Mouse (Mus musculus) embryonic facial prominence, embryonic 15.5 days (tissue): ENCODE data around the gene S100a9. TPM values are rescaled to one million over a fixed set of nuclear protein-coding genes. Genes with fewer than 3 reads are reported as not detected.

Experiments
- ATAC-seq: fragments of 200-750 bp; cut with Nextera tagmentation; 2 replicates; pipeline ENCODE4 v1.8.0; 2017; ENCODE audit warnings: low read depth, moderate TSS enrichment; ENCODE audit not compliant: insufficient number of reproducible peaks, low FRiP score, low TSS enrichment
- H3K27ac ChIP-seq: fragments of 300-500 bp; sonication (generic); replicated peaks from 2 replicates; pipeline ENCODE4 v1.5.1; 2015; ENCODE audit warnings: mild to moderate bottlenecking, inconsistent platforms
- H3K27me3 ChIP-seq: fragments of 300-500 bp; sonication (generic); 2 replicates; pipeline ENCODE4 v1.6.1; 2015; ENCODE audit warnings: inconsistent platforms
- H3K36me3 ChIP-seq: fragments of 300-500 bp; sonication (generic); 2 replicates; pipeline ENCODE4 v1.6.1; 2015; ENCODE audit warnings: mild to moderate bottlenecking, inconsistent platforms
- H3K4me1 ChIP-seq: fragments of 300-500 bp; sonication (generic); 2 replicates; pipeline ENCODE4 v1.6.1; 2015; ENCODE audit warnings: inconsistent platforms
- H3K4me2 ChIP-seq: fragments of 300-500 bp; sonication (generic); replicated peaks from 2 replicates; pipeline ENCODE4 v1.6.1; 2015; ENCODE audit warnings: mild to moderate bottlenecking, inconsistent platforms
- H3K4me3 ChIP-seq: fragments of 300-500 bp; sonication (generic); replicated peaks from 2 replicates; pipeline ENCODE4 v1.5.1; 2015; ENCODE audit warnings: mild to moderate bottlenecking, inconsistent platforms
- H3K9ac ChIP-seq: fragments of 300-500 bp; sonication (generic); 2 replicates; pipeline ENCODE4 v1.6.1; 2015; ENCODE audit warnings: inconsistent platforms
- H3K9me3 ChIP-seq: fragments of 300-500 bp; sonication (generic); replicated peaks from 2 replicates; pipeline ENCODE4 v1.6.1; 2016; ENCODE audit warnings: inconsistent platforms
- WGBS: fragments of 180-500 bp; shearing (Covaris S2); methylation state at CpG from one replicate; pipeline ENCODE4 v1.1.7; 2015; 5-methylcytosine and 5-hydroxymethylcytosine counted together
- polyA plus RNA-seq: library from polyadenylated mRNA; unstranded; fragments of >200 nt; fragmentation: Nextera tagmentation; extraction: Ambion mirVana; gene quantifications from 2 replicates; pipeline ENCODE4 v1.2.1, GENCODE M21; 2015

Gene S100a9
- polyA plus RNA-seq, result 22.1 TPM in 2 replicates

- Histone ChIP-seq H3K4me2 (no peak within 1 kb of the TSS), H3K27me3 (no peaks in the 10 kb centered on the region), H3K36me3 (no peaks in the 10 kb centered on the region), H3K4me3 (no peak within 1 kb of the TSS), H3K9ac (no peak within 1 kb of the TSS), H3K4me1 (no peaks in the 10 kb centered on the region), H3K27ac (no peak within 1 kb of the TSS), H3K9me3 (no peaks in the 10 kb centered on the region)
- no peak for ATAC-seq
- 49% methylated on average over 3 of the region's 3 CpGs for WGBS
Observed at GRCm38 (mm10) chr3:90695613-90696012, at the start of gene S100a9. S100a9 (minus strand) TSS chr3:90695721.

- Histone ChIP-seq H3K36me3 (no peaks in the 10 kb centered on the region), H3K27ac (no peak within 1 kb of the TSS), H3K4me2 (no peak within 1 kb of the TSS), H3K4me1 (no peaks in the 10 kb centered on the region), H3K9ac (no peak within 1 kb of the TSS), H3K4me3 (no peak within 1 kb of the TSS), H3K27me3 (no peaks in the 10 kb centered on the region), H3K9me3 (no peaks in the 10 kb centered on the region)
- 80% methylated on average over 3 of the region's 3 CpGs for WGBS
- no peak for ATAC-seq
Observed at GRCm38 (mm10) chr3:90726606-90727005, 31.1 kb upstream of the S100a9 start, which contains the start of gene Pglyrp4. Pglyrp4 (plus strand) TSS chr3:90726906.

- 46% methylated on average over 12 of the region's 12 CpGs for WGBS
- no peak overlapping the region for H3K4me3 ChIP-seq
- no peak overlapping the region for H3K27ac ChIP-seq
- H3K4me1 ChIP-seq, result no peaks in the 10 kb centered on the region
- peak; percentile 11; the same call in 1 of the 2 replicates for ATAC-seq
- no peaks in the 10 kb centered on the region for H3K36me3 ChIP-seq
- H3K9ac ChIP-seq, result no peak overlapping the region
- no peak overlapping the region for H3K4me2 ChIP-seq
- H3K9me3 ChIP-seq, result no peaks in the 10 kb centered on the region
- no peaks in the 10 kb centered on the region for H3K27me3 ChIP-seq
Observed at GRCm38 (mm10) chr3:90709591-90710460, 14.3 kb upstream of the S100a9 start.

GRCm38 (mm10) chr3:90708523-90709202 lies 13.1 kb upstream of the S100a9 start:
- Histone ChIP-seq H3K9ac (no peak overlapping the region), H3K27me3 (no peaks in the 10 kb centered on the region), H3K4me3 (no peak overlapping the region), H3K36me3 (no peaks in the 10 kb centered on the region), H3K9me3 (no peaks in the 10 kb centered on the region), H3K27ac (no peak overlapping the region), H3K4me1 (no peaks in the 10 kb centered on the region), H3K4me2 (no peak overlapping the region)
- 26% methylated on average over 4 of the region's 4 CpGs for WGBS
- ATAC-seq, result no peak

GRCm38 (mm10) chr3:90702244-90702643 lies 6.7 kb upstream of the S100a9 start:
- no peaks in the 10 kb centered on the region for H3K4me1 ChIP-seq
- H3K4me2 ChIP-seq, result no peak overlapping the region
- no peak overlapping the region for H3K27ac ChIP-seq
- H3K27me3 ChIP-seq, result no peaks in the 10 kb centered on the region
- H3K4me3 ChIP-seq, result no peak overlapping the region
- H3K36me3 ChIP-seq, result no peaks in the 10 kb centered on the region
- no peak for ATAC-seq
- H3K9ac ChIP-seq, result no peak overlapping the region
- 94% methylated on average over 2 of the region's 2 CpGs for WGBS
- H3K9me3 ChIP-seq, result no peaks in the 10 kb centered on the region

GRCm38 (mm10) chr3:90693496-90693895 lies 2.0 kb downstream of the S100a9 start:
- H3K36me3 ChIP-seq, result no peaks in the 10 kb centered on the region
- H3K4me1 ChIP-seq, result no peaks in the 10 kb centered on the region
- no peaks in the 10 kb centered on the region for H3K9me3 ChIP-seq
- H3K4me3 ChIP-seq, result no peak overlapping the region
- H3K9ac ChIP-seq, result no peak overlapping the region
- no peak for ATAC-seq
- 80% methylated on average over 2 of the region's 2 CpGs for WGBS
- H3K4me2 ChIP-seq, result no peak overlapping the region
- H3K27ac ChIP-seq, result no peak overlapping the region
- H3K27me3 ChIP-seq, result no peaks in the 10 kb centered on the region

GRCm38 (mm10) chr3:90686835-90687234 lies 8.7 kb downstream of the S100a9 start:
- ATAC-seq, result no peak
- Histone ChIP-seq H3K4me3 (no peak overlapping the region), H3K27me3 (no peaks in the 10 kb centered on the region), H3K36me3 (no peaks in the 10 kb centered on the region), H3K4me2 (no peak overlapping the region), H3K9me3 (no peaks in the 10 kb centered on the region), H3K4me1 (no peaks in the 10 kb centered on the region), H3K27ac (no peak overlapping the region), H3K9ac (no peak overlapping the region)
- 77% methylated on average over 2 of the region's 2 CpGs for WGBS

GRCm38 (mm10) chr3:90683929-90684328 lies 11.6 kb downstream of the S100a9 start:
- 85% methylated on average over 3 of the region's 3 CpGs for WGBS
- Histone ChIP-seq H3K27me3 (no peaks in the 10 kb centered on the region), H3K4me2 (no peak overlapping the region), H3K9ac (no peak overlapping the region), H3K27ac (no peak overlapping the region), H3K9me3 (no peaks in the 10 kb centered on the region), H3K36me3 (no peaks in the 10 kb centered on the region), H3K4me3 (no peak overlapping the region), H3K4me1 (no peaks in the 10 kb centered on the region)
- no peak for ATAC-seq

GRCm38 (mm10) chr3:90678656-90679055 lies 16.9 kb downstream of the S100a9 start:
- H3K27ac ChIP-seq, result no peak overlapping the region
- ATAC-seq, result no peak
- H3K4me3 ChIP-seq, result no peak overlapping the region
- no peak overlapping the region for H3K4me2 ChIP-seq
- 61% methylated on average over 3 of the region's 3 CpGs for WGBS
- no peak overlapping the region for H3K9ac ChIP-seq
- no peaks in the 10 kb centered on the region for H3K9me3 ChIP-seq
- no peaks in the 10 kb centered on the region for H3K36me3 ChIP-seq
- H3K4me1 ChIP-seq, result no peaks in the 10 kb centered on the region
- H3K27me3 ChIP-seq, result no peaks in the 10 kb centered on the region

- 0 out of 2 replicates have a peak, but pooled peaks cover 2% of the 10 kb centered on the region for H3K27me3 ChIP-seq
- no peaks in the 10 kb centered on the region for H3K9me3 ChIP-seq
- H3K27ac ChIP-seq, result no peak within 1 kb of the TSS
- H3K4me1 ChIP-seq, result no peaks in the 10 kb centered on the region
- ATAC-seq, result no peak
- H3K4me3 ChIP-seq, result no peak within 1 kb of the TSS
- H3K9ac ChIP-seq, result no peak within 1 kb of the TSS
- 38% methylated on average over 8 of the region's 8 CpGs for WGBS
- H3K4me2 ChIP-seq, result no peak within 1 kb of the TSS
- H3K36me3 ChIP-seq, result no peaks in the 10 kb centered on the region
Observed at GRCm38 (mm10) chr3:90668846-90669245, 26.7 kb downstream of the S100a9 start, which contains the start of gene S100a8. S100a8 (plus strand) TSS chr3:90668978.

- Histone ChIP-seq H3K4me3 (no peak overlapping the region), H3K27ac (no peak overlapping the region), H3K27me3 (0 out of 2 replicates have a peak, but pooled peaks cover 2% of the 10 kb centered on the region), H3K4me1 (no peaks in the 10 kb centered on the region), H3K36me3 (no peaks in the 10 kb centered on the region), H3K9ac (no peak overlapping the region), H3K4me2 (no peak overlapping the region), H3K9me3 (no peaks in the 10 kb centered on the region)
- no peak for ATAC-seq
- whole genome bisulfite sequencing, result 75% methylated on average over 2 of the region's 2 CpGs
Observed at GRCm38 (mm10) chr3:90664219-90664618, 31.3 kb downstream of the S100a9 start.
